Mouse (Mus musculus) heart, postnatal 0 days (tissue): ENCODE results near the gene Arl6ip6. TPM values are rescaled to one million over a fixed set of nuclear protein-coding genes. Genes with fewer than 3 reads are reported as not detected.

Source experiments
- ATAC-seq: fragments of 200-750 bp; cut with Nextera tagmentation; 2 replicates; pipeline ENCODE4 v1.8.0; 2017; ENCODE audit warnings: low read depth, moderate number of reproducible peaks, moderate library complexity; ENCODE audit not compliant: insufficient read depth
- DNase-seq: peaks from one replicate; pipeline ENCODE4 v3.0.0-alpha.2; 2016; ENCODE audit warnings: low spot score
- H3K27ac ChIP-seq: fragments of 300-500 bp; sonication (generic); 2 replicates; pipeline ENCODE4 v1.5.1; 2014; ENCODE audit warnings: low read depth, mild to moderate bottlenecking
- H3K27me3 ChIP-seq: fragments of 300-500 bp; sonication (generic); 2 replicates; pipeline ENCODE4 v1.6.1; 2014; ENCODE audit warnings: low read length, mixed read lengths; ENCODE audit not compliant: control insufficient read depth, insufficient read depth
- H3K36me3 ChIP-seq: fragments of 300-500 bp; sonication (generic); replicated peaks from 2 replicates; pipeline ENCODE4 v1.6.1; 2014; ENCODE audit warnings: low read length, mixed read lengths; ENCODE audit not compliant: control insufficient read depth, insufficient read depth
- H3K4me1 ChIP-seq: fragments of 300-500 bp; sonication (generic); 2 replicates; pipeline ENCODE4 v1.6.1; 2014; ENCODE audit warnings: antibody characterized with exemption; ENCODE audit not compliant: control insufficient read depth, insufficient read depth
- H3K4me2 ChIP-seq: fragments of 300-500 bp; sonication (generic); 2 replicates; pipeline ENCODE4 v1.6.1; 2014; ENCODE audit warnings: low read depth, mild to moderate bottlenecking, low read length, moderate library complexity
- H3K4me3 ChIP-seq: fragments of 300-500 bp; sonication (generic); 2 replicates; pipeline ENCODE4 v1.5.1; 2014; ENCODE audit warnings: low read depth, low read length
- H3K9ac ChIP-seq: fragments of 300-500 bp; sonication (generic); replicated peaks from 2 replicates; pipeline ENCODE4 v1.6.1; 2014; ENCODE audit warnings: low read depth, low read length, mixed read lengths
- H3K9me3 ChIP-seq: fragments of 300-500 bp; sonication (generic); replicated peaks from 2 replicates; pipeline ENCODE4 v1.6.1; 2016; ENCODE audit warnings: low read length; ENCODE audit not compliant: control insufficient read depth
- CTCF ChIP-seq: IDR thresholded peaks from 2 replicates; pipeline ENCODE4 v1.5.1; 2016; ENCODE audit warnings: antibody characterized with exemption, control low read depth, low read depth
- EP300 ChIP-seq: IDR thresholded peaks from 2 replicates; pipeline ENCODE4 v1.6.1; 2016; ENCODE audit warnings: antibody characterized with exemption, low read depth
- WGBS: fragments of 180-500 bp; shearing (Covaris S2); extraction: QIAGEN DNeasy Blood & Tissue Kit; methylation state at CpG from one replicate; pipeline ENCODE4 v1.1.7; 2014; 5-methylcytosine and 5-hydroxymethylcytosine counted together
- polyA plus RNA-seq: library from polyadenylated mRNA; unstranded; fragments of >200 nt; fragmentation: Nextera tagmentation; extraction: Ambion mirVana; gene quantifications from 2 replicates; pipeline ENCODE4 v1.2.1, GENCODE M21; 2015
- total RNA-seq: library from RNA; depleted of rRNA; stranded (reverse); fragments of >200 nt; gene quantifications from 2 replicates; pipeline ENCODE4 v1.2.3, GENCODE M21; 2014; ENCODE audit warnings: low replicate concordance

Gene Arl6ip6
- total and polyA plus RNA-seq, 2 experiments from 2014 or later: 18.0 to 28.7 TPM

DNA sequence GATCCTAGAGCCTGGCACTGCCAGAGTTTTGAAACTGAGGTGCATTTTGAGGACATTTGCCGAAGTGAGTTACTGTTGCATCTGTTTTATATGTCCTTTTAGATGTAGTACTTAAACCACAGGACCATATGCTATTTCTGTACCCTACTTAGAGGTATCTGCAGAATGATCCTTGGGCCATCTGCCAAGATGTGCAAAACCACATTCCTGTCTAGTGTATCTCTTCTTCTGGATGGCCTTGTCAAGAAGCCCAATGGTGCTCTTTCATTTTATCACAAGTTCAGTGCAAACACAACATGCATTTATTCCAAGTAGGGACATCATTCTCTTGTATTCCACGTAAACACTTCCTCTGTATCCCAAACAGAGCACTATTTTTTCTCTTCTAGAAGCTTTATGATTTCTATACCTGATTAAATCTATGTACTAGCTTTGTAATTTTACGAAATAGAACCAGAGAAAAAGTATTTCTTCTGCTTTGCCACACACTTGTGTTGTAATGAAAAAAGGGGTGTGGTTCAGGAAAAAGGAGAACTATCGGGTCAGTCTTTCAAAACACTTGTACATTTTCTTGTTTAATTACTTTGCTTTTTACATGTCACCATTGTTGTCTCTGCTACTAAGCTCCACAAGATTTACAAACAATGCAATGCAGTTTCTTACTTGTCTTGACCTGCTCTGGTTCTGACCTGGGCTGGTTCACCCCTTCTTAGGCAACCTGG is 8.8 kb downstream of the Arl6ip6 start:
- no peak overlapping the region for H3K27ac ChIP-seq
- no peaks in the 10 kb centered on the region for H3K27me3 ChIP-seq
- no peaks in the 10 kb centered on the region for H3K9me3 ChIP-seq
- TF ChIP-seq EP300 (no peak), CTCF (no peak)
- peaks cover 4% of the 10 kb centered on the region; the same call in 1 of the 2 replicates for H3K4me1 ChIP-seq
- H3K4me2 ChIP-seq: no peak overlapping the region
- no peak overlapping the region for H3K9ac ChIP-seq
- H3K36me3 ChIP-seq: peaks cover 16% of the 10 kb centered on the region; the same call in 1 of the 2 replicates
- 50% methylated on average over 4 of the region's 4 CpGs for WGBS
- DNase-seq: no peak
- no peak overlapping the region for H3K4me3 ChIP-seq
- no peak for ATAC-seq

GRCm38 (mm10) chr2:53204373-53205274 is 13.1 kb downstream of the Arl6ip6 start:
- TF ChIP-seq EP300 (no peak), CTCF (peak; percentile 49)
- DNase-seq (peak; percentile 43), ATAC-seq (no peak)
- peaks cover 4% of the 10 kb centered on the region; the same call in 1 of the 2 replicates for H3K4me1 ChIP-seq
- H3K9ac ChIP-seq: no peak overlapping the region
- no peaks in the 10 kb centered on the region for H3K27me3 ChIP-seq
- no peak overlapping the region for H3K27ac ChIP-seq
- no peaks in the 10 kb centered on the region for H3K9me3 ChIP-seq
- peaks cover 10% of the 10 kb centered on the region for H3K36me3 ChIP-seq
- H3K4me2 ChIP-seq: no peak overlapping the region
- WGBS: 64% methylated on average over 5 of the region's 5 CpGs
- no peak overlapping the region for H3K4me3 ChIP-seq

DNA sequence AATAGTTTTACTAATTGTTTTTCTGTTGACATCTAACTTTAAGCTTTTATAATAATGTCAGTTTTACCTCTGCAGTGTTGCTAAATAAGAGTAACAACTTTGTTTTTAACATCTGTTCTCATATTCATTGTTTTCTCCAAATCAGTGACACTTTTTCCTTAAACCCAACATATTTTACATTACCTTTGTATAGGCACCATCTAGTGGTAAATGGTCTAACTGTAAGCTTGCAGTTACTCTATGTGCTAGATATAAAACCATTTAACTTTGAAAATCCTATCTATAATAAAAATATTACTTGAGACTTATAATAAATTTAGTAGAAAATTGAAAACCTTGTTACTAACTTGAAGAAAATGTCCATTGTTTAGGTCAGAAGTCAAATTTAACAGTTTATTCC is 15.2 kb downstream of the Arl6ip6 start:
- H3K27me3 ChIP-seq: no peaks in the 10 kb centered on the region
- no peak overlapping the region for H3K27ac ChIP-seq
- H3K4me3 ChIP-seq: no peak overlapping the region
- H3K9ac ChIP-seq: no peak overlapping the region
- H3K4me1 ChIP-seq: no peaks in the 10 kb centered on the region
- peaks cover 18% of the 10 kb centered on the region for H3K36me3 ChIP-seq
- H3K9me3 ChIP-seq: no peaks in the 10 kb centered on the region
- no peak for TF ChIP-seq EP300
- peak; percentile 8; the same call in 1 of the 2 replicates for TF ChIP-seq CTCF
- DNase-seq: no peak
- no peak overlapping the region for H3K4me2 ChIP-seq
- ATAC-seq: no peak

GRCm38 (mm10) chr2:53213493-53213892 is 22.0 kb downstream of the Arl6ip6 start:
- H3K4me2 ChIP-seq: no peak overlapping the region
- WGBS: 93% methylated on average over 1 of the region's 1 CpGs
- H3K27ac ChIP-seq: no peak overlapping the region
- no peak for TF ChIP-seq CTCF
- TF ChIP-seq EP300: no peak
- H3K4me1 ChIP-seq: no peaks in the 10 kb centered on the region
- no peak overlapping the region for H3K4me3 ChIP-seq
- no peaks in the 10 kb centered on the region for H3K9me3 ChIP-seq
- H3K9ac ChIP-seq: no peak overlapping the region
- no peak for DNase-seq
- peaks cover 32% of the 10 kb centered on the region for H3K36me3 ChIP-seq
- no peaks in the 10 kb centered on the region for H3K27me3 ChIP-seq
- ATAC-seq: no peak

GRCm38 (mm10) chr2:53222242-53222641 is 30.7 kb downstream of the Arl6ip6 start:
- no peak for TF ChIP-seq EP300
- TF ChIP-seq CTCF: no peak
- peaks cover 9% of the 10 kb centered on the region; the same call in 1 of the 2 replicates for H3K36me3 ChIP-seq
- H3K27ac ChIP-seq: no peak overlapping the region
- ATAC-seq (no peak), DNase-seq (no peak)
- 68% methylated on average over 5 of the region's 5 CpGs for WGBS
- no peak overlapping the region for H3K4me3 ChIP-seq
- H3K4me1 ChIP-seq: no peaks in the 10 kb centered on the region
- H3K9ac ChIP-seq: no peak overlapping the region
- H3K9me3 ChIP-seq: no peaks in the 10 kb centered on the region
- no peaks in the 10 kb centered on the region for H3K27me3 ChIP-seq
- H3K4me2 ChIP-seq: no peak overlapping the region
